Mouse (Mus musculus) hematopoietic stem cell, adult 5-6 weeks (primary cell): ENCODE data around the gene Pltp. TPM values are rescaled to one million over a fixed set of nuclear protein-coding genes. Genes with fewer than 3 reads are reported as not detected.

Experiments used
- ATAC-seq, 2 experiments: fragments of 125-278 bp in 1 of 2; replicated peaks in 1 of 2; 2 replicates each; pipeline ENCODE4 v1.8.0; 2016 to 2017; ENCODE audit warnings: inconsistent platforms in 2 of 2, mild to moderate bottlenecking in 2 of 2, moderate number of reproducible peaks in 2 of 2, low read depth in 1 of 2, moderate TSS enrichment in 1 of 2; ENCODE audit not compliant: low FRiP score in 2 of 2, poor library complexity in 2 of 2, severe bottlenecking in 2 of 2, insufficient read depth in 1 of 2, low TSS enrichment in 1 of 2
- total RNA-seq: library from RNA; stranded (forward); fragments of 172-1452, 232-1000 nt; gene quantifications from 2 replicates; pipeline ENCODE4 v1.2.3, GENCODE M21; 2017

Gene Pltp
- total RNA-seq, 1 experiment from 2014 or later: 0.55 TPM

DNA sequence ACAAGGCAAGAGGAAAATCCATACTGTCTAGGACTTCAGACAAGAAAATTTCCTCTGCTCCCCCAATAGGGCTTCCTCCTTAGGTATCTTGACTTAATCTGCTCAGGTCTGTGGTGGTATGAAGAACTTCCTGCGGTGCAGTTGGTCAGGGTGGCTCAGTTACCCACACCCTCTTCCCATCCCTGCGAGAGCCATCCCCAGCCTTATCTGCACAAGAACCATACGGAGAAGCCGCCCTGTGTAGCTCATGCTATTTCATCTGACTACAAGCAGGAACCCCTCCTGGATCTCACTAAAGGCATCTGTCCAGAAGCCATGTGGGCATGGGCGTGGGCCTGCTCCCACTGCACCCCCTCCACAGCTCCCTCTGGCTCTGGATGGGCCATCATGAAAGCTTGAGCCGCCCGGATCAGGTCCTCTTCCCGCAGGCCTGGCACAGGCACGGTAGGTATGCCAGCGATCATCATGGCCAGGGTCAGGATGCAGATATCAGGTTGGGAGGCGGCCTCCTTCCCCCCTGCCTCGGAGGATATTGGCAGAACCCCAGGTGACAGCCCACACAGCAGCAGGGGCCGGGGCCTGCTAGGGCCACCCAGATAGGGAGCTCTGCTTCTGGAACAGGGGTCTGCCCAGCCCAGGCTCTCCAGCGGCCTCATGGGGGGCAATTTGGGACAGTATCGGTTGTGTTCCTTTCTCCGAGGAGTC, 30.2 kb downstream of the Pltp start:
- ATAC-seq: no peak

DNA sequence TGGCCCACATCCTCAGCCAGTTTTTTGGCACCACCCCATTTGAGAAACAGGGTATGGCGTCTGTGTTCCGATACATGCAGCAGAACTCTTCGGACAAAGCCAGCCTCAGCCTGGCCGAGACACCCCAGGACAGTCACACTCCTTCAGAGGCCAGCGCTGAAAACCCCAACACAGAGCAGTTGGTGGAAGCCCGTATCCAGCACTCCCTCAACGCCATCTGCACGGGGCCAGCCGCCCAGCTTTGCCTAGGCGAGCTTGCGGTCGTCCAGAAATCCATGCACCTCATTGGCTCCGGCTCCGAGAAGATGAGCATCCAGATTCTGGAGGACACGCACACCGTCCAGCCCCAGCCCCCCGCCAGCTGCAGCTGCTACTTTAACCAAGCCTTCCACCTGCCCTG, 32.0 kb downstream of the Pltp start:
- no peak for ATAC-seq

GRCm38 (mm10) chr2:164823969-164824368, 33.5 kb downstream of the Pltp start:
- no peak for ATAC-seq

GRCm38 (mm10) chr2:164823181-164823585, 34.3 kb downstream of the Pltp start:
- ATAC-seq: peak; percentile 14 to 33; a peak in 1 of 4 replicates

DNA sequence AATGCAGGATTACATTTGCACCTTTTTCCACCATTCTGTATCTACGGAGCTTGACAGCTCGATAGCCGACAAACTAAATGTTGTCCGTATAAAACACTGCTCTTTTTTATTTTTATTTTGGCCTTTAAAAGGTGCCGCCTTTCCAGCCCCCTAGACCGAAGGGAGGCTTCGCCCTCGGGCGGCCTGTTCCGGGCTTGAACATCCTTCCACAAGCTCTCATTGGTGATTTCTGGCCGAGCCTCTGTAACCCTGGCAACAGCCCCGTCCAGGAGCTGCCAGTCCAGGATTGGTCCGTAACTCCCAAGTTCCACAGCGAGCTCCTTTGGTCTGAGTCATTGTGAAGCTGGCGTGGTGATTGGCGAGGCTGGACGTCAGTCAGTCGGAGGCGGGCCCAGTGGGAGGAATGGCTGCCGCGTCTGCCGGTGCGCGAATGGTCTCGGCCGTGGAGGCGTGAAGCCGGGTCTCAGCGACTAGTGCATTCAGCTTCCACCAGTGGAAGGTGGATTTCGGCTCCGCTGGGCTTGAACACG, 34.8 kb downstream of the Pltp start, which contains the start of gene Zswim1:
TSS of gene Zswim1 (plus strand) at position 51 of the 530 bp plus-strand sequence.
- peak; percentile 99 for ATAC-seq

DNA sequence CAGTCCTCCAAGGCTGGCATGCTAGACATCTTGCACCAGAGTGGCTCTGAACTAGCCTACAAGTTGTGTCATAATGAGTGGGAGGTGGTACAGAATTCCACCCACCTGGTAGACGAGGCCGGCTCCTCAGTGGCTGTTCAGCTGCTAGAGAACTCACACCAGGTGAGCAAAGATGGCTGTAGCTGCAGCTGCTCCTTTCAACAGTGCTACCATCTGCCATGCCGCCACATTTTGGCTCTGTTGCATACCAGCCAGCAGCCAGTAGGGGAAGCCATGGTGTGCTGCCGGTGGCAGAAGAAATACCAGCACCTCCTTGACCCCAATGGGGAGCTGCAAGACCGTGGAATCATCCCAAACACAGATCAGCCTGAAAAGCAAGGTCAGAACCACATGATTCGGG, 36.5 kb downstream of the Pltp start:
- ATAC-seq: no peak

DNA sequence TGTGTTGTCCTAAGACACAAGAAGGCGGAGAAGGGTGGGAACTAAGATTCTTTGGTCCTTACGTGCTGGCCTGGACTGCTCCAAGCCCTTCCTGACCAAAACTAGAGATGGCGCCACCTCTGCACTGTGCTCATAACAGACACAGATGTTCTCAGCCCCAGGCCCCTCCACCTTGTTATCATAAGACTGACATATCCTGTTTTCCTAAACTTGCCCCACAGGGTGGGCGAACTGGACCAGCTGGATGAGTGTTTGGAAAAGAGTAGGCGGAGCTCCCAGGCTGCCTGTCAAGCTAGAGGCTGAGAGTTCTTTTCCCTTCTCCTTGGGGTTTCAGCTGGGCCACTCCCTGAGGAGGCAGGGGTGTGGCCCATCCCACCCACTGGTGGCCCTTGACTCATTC, 39.8 kb downstream of the Pltp start:
- no peak for ATAC-seq

GRCm38 (mm10) chr2:164817206-164817605, 40.3 kb downstream of the Pltp start:
- no peak for ATAC-seq

- ATAC-seq: no peak
These were observed 41.7 kb downstream of the Pltp start for GRCm38 (mm10) chr2:164815821-164816220.

DNA sequence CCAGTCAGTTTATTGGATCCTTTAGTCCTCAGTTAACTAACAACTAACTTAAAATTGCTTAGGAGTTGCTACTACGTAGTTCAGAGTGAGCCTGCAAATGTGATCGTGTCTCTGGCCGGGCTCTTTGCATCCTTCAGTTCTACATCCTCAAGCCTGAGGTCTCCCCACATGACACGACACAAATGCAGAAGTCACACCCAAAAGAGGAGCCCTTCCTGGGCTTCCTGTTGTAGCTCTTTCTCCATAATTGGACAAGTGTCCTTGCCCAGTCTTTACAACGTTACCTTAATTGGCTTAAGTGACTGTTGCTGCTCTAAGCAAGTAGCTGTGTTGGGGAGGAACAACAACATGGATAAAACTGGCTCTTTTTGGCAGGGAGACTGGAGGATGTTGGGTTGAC, 42.2 kb downstream of the Pltp start:
- ATAC-seq: peak in 1 of 2 experiments; percentile 42; a peak in 1 of 4 replicates

- ATAC-seq: no peak
These were observed 44.0 kb downstream of the Pltp start for GRCm38 (mm10) chr2:164813557-164813956.

DNA sequence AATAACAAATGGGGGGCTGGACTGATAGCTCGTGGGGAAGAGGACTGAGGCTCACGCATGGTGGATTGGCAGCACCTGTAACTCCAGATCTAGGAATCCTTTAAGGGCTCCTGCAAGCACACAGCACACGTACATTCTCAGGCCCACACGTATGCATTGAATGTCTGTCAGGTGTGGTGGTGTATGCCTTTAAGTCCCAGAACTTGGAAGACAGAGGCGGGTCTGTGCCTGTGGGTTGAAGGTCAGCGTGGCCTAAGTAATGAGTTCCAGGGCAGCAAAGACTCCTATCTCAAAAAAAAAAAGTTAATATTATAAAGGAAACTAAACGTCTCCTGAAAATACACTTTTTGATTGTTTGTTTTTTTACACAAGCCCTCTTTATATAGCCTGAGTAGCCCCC, 50.9 kb downstream of the Pltp start:
- no peak for ATAC-seq

DNA sequence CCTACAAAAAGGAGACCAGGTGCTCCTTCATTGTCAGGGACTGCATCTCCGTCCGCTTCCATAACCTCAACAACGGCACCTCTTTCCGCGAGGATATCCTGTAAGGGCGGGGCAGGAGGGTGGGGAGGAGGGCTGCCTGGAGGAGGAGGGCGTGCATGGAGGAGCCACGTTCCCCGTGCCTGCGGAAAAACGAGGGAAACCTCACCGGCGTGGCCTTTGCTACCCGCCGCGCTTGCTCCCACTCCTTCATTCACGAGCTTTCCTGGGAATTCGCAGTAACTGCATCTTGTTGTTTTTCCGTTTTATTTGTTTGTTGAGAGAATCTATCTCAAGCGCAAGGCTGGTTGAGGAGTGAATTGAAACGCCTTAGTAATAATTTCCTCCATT, 52.2 kb downstream of the Pltp start:
- ATAC-seq: peak; percentile 35 to 39; a peak in 3 of 4 replicates

- ATAC-seq: peak; percentile 98
These were observed 52.8 kb downstream of the Pltp start, which contains the start of the genes Acot8 and Zswim3 for GRCm38 (mm10) chr2:164804533-164805331. Gene Acot8 (minus strand): TSS chr2:164804882. Gene Zswim3 (plus strand): TSS chr2:164805098.

DNA sequence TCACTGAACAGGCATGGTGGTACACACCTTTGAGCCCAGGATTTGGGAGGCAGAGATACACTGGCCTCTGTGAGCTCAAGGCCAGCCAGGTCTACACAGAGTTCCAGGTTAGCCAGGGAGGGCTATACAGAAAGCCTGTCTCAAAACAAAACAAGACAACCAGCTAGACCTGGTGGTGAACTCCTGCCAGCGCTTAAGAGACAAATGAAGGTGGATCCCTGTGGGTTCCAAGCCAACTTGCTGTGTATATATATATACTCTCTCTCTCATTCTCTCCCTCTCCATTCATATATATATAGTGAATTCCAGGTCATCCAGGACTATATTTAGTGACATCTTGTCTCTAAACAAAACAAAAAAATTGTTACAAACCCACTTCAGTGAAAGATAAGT, 53.6 kb downstream of the Pltp start:
- ATAC-seq: no peak

DNA sequence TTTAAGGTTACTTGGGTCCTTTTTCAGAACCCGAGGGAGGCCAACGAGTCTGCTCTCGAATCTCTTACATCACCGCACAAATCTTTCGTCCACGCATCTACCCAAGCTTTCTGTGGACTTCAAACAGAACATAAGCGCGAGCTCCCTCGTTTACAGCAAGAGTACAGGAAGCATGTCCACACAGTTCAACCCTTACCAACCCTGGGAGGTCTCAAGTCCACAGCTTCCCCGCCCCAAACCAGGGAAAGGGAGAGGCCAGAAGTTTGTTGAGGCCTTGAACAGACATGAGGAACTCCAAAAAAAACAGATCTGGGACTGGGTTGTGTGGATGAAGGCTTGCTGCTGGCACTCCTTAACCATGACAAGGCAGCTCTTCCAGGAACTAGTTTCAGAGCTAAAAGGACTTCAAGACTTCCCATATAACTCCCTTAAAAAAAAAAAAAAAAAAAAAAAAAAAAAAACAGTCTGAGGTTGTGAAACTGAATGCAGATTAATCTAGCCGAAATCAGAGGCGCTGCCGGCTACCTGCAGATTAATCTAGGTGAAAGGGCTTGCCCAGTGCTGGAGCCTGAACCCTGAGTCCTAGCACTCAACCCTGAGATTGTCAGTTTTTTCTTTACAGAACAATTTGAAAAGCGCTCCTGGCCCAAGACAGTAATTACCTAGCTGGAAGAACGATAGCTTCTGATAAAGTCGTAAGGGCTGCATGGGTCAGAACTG, 54.1 kb downstream of the Pltp start:
- ATAC-seq: no peak

DNA sequence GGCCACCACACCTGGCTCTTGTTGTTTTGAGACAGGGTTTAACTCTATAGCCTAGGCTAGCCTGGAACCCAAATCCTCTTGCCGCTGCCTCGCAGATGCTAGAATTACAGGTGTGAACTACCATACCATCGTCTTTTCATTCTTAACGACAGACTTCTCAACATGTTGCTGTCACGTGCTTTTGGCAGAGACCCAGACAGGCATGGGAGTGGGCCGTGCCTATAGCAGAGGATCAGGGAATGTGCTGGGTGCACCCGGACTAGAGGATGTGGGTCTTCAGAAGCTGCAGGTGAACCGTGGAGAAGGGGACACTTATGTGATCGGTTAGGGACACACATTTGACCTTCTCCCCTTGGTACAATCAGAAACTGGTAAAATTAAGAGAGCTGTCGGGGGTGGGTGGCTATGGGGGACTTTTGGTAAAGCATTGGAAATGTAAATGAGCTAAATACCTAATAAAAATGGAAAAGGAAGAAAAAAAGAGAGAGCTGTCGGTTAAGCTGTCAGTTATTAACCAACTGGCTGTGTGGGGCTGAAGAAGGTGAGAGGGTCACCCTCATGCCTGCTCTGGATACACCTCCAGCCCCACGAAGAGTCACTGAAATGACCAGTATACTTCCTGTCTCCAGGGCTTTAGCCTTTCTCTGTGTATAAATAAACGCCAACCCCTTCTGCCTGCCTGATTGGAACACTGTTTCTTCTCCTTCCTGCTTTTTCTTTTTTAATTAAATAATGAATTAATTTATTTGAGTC, 57.1 kb downstream of the Pltp start:
- ATAC-seq: no peak
